Mouse (Mus musculus): ENCODE data around the gene Mrc2. TPM values are rescaled to one million over a fixed set of nuclear protein-coding genes. Genes with fewer than 3 reads are reported as not detected.

Gene Mrc2
- polyA plus RNA-seq, 1 experiment from 2014 or later: 0.32 TPM

DNA sequence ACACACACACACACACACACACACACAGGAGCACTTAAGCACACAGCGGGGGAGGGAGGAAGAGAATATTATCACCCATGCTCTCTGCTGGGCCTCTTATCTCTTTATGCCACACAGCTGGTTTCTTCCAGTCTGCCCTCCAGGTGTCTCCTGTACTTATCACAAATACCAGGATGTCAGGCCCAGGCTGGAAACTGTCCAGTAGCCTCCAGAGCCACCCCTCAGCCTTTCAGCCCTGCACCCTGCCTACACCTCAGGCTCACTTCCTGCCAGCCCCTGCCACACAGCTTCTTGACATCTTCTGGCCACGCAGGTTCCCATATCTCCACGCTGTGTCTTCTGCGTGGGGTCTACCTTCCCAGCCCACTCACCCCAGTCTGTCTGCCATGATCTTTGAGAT is 73.6 kb downstream of the Mrc2 start:
- Histone ChIP-seq H3K4me1 (ENCODE audit: insufficient read depth) (peaks cover 52% of the 10 kb centered on the region), H3K4me3 (ENCODE audit: low read depth, low read length) (no peak overlapping the region), H3K9ac (replicated peaks) (peak overlapping the region; percentile 44; the same call in 1 of the 2 replicates), H3K27me3 (ENCODE audit: insufficient read depth, low read length) (peaks cover 9% of the 10 kb centered on the region; the same call in 1 of the 2 replicates), H3K4me2 (ENCODE audit: low read depth, low read length) (peak overlapping the region; percentile 52), H3K36me3 (replicated peaks; ENCODE audit: insufficient read depth, low read length) (no peaks in the 10 kb centered on the region), H3K27ac (ENCODE audit: low read depth) (peak overlapping the region; percentile 80), H3K9me3 (ENCODE audit: low read length) (no peaks in the 10 kb centered on the region)
- 51% methylated on average over 3 of the region's 4 CpGs for WGBS (ENCODE audit: insufficient replicate concordance)
- TF ChIP-seq CTCF (IDR thresholded peaks at IDR 0.05; ENCODE audit: low read depth) (no peak; the same call in 1 of the 2 replicates), EP300 (IDR thresholded peaks at IDR 0.05; ENCODE audit: low read depth) (peak; percentile 97)
- DNase-seq (peak; percentile 74), ATAC-seq (peak; percentile 97)

DNA sequence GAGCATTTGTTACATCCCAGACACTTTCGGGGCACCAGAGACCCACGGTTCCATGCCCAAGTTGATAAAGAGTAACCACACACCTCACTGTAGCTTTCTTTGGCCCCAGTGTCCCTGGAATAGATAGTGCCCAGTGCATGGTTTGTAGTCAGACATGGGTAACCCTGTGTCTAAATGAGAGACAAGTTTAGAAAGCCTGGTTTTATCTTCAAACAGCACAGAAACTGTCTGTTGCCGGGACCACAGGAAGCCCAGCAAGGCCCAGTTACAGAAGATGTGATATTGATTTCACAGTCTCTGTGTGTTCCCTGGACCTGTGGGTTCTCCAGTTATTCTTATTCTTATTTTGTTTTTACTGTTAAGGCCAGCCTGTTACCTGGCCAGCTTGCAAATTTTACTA is 74.7 kb downstream of the Mrc2 start:
- H3K4me3 ChIP-seq (ENCODE audit: low read depth, low read length): no peak overlapping the region
- H3K9me3 ChIP-seq (ENCODE audit: low read length): no peaks in the 10 kb centered on the region
- H3K27me3 ChIP-seq (ENCODE audit: insufficient read depth, low read length): peaks cover 9% of the 10 kb centered on the region; the same call in 1 of the 2 replicates
- 49% methylated on average over 3 of the region's 3 CpGs for WGBS (ENCODE audit: insufficient replicate concordance)
- DNase-seq: no peak
- H3K27ac ChIP-seq (ENCODE audit: low read depth): peak overlapping the region; percentile 80
- H3K9ac ChIP-seq (replicated peaks): no peak overlapping the region
- ATAC-seq: no peak
- no peak overlapping the region for H3K4me2 ChIP-seq (ENCODE audit: low read depth, low read length)
- peak; percentile 61; the same call in 1 of the 2 replicates for TF ChIP-seq EP300 (IDR thresholded peaks at IDR 0.05; ENCODE audit: low read depth)
- no peak for TF ChIP-seq CTCF (IDR thresholded peaks at IDR 0.05; ENCODE audit: low read depth)
- H3K4me1 ChIP-seq (ENCODE audit: insufficient read depth): peaks cover 52% of the 10 kb centered on the region
- no peaks in the 10 kb centered on the region for H3K36me3 ChIP-seq (replicated peaks; ENCODE audit: insufficient read depth, low read length)

DNA sequence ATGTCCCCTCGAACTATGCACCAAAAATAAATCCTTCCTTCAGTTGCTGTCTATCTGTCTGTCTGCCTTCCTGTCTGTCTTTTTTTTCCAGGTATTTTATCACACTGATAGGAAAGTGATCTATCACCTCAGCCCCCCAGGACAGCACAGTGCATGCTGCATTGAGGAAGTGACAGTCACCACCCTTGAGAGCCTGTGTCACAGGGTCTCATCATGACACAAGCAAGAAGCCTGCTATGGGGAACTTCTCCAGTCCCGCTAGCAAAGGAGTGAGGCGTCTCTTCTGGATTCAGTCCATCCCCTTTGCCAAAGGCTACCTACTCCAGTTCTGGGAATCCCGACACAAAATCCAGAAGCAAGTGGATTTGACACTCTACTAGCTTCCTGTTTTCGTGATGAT is 76.4 kb downstream of the Mrc2 start:
- no peak for DNase-seq
- no peaks in the 10 kb centered on the region for H3K9me3 ChIP-seq (ENCODE audit: low read length)
- no peak overlapping the region for H3K4me2 ChIP-seq (ENCODE audit: low read depth, low read length)
- TF ChIP-seq CTCF (IDR thresholded peaks at IDR 0.05; ENCODE audit: low read depth): no peak
- no peak for TF ChIP-seq EP300 (IDR thresholded peaks at IDR 0.05; ENCODE audit: low read depth)
- WGBS (ENCODE audit: insufficient replicate concordance): 50% methylated on average over 5 of the region's 5 CpGs
- H3K4me3 ChIP-seq (ENCODE audit: low read depth, low read length): no peak overlapping the region
- H3K36me3 ChIP-seq (replicated peaks; ENCODE audit: insufficient read depth, low read length): no peaks in the 10 kb centered on the region
- H3K9ac ChIP-seq (replicated peaks): no peak overlapping the region
- ATAC-seq: no peak
- 0 out of 2 replicates have a peak, but pooled peaks cover 2% of the 10 kb centered on the region for H3K27me3 ChIP-seq (ENCODE audit: insufficient read depth, low read length)
- H3K4me1 ChIP-seq (ENCODE audit: insufficient read depth): peaks cover 44% of the 10 kb centered on the region
- no peak overlapping the region for H3K27ac ChIP-seq (ENCODE audit: low read depth)

DNA sequence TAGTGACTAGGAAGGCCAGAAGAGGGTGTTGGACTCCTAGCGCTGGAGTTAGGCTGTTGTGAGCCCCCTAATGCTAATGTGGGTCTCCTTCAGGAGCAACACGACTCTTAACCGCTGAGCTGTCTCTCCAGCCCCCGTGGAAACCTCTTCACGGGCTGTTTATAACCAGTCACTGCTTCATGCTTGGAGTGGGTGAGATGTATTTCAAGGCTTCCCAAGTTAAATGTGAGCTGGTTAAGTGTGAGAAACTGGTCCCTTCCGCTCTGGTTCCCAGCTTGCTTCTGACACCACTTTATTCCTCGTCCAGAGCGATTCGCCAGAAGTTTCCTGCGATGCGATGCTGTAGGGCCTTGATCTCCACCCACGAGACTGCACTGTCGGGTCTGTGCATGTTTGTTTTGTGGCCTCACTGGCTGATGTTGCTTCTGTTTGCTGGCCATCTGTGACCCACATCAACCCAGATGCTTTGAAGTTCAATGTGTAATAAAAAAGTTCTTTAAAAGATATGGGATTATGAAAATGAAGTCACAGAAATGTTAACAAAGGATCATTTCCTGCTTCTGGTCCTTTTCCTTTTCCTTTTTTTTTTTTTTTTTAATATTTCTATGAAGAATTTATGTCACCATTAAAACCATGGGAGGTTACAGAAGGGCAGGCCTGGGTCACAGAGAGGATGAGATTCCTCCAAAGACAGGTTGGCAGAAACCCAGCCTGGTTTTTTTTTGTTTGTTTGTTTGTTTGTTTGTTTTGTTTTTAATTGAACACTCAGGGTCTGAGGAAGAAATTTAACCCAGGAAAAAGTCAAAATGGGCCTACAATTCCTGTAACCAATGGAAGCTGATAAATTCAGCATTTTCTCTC is 77.3 kb downstream of the Mrc2 start:
- H3K9me3 ChIP-seq (ENCODE audit: low read length): no peaks in the 10 kb centered on the region
- 82% methylated on average over 13 of the region's 13 CpGs for WGBS (ENCODE audit: insufficient replicate concordance)
- H3K4me3 ChIP-seq (ENCODE audit: low read depth, low read length): no peak overlapping the region
- H3K27me3 ChIP-seq (ENCODE audit: insufficient read depth, low read length): no peaks in the 10 kb centered on the region
- TF ChIP-seq EP300 (IDR thresholded peaks at IDR 0.05; ENCODE audit: low read depth) (no peak), CTCF (IDR thresholded peaks at IDR 0.05; ENCODE audit: low read depth) (no peak)
- H3K4me2 ChIP-seq (ENCODE audit: low read depth, low read length): no peak overlapping the region
- no peak overlapping the region for H3K9ac ChIP-seq (replicated peaks)
- ATAC-seq: no peak
- H3K4me1 ChIP-seq (ENCODE audit: insufficient read depth): peaks cover 41% of the 10 kb centered on the region
- DNase-seq: no peak
- no peak overlapping the region for H3K27ac ChIP-seq (ENCODE audit: low read depth)
- no peaks in the 10 kb centered on the region for H3K36me3 ChIP-seq (replicated peaks; ENCODE audit: insufficient read depth, low read length)

DNA sequence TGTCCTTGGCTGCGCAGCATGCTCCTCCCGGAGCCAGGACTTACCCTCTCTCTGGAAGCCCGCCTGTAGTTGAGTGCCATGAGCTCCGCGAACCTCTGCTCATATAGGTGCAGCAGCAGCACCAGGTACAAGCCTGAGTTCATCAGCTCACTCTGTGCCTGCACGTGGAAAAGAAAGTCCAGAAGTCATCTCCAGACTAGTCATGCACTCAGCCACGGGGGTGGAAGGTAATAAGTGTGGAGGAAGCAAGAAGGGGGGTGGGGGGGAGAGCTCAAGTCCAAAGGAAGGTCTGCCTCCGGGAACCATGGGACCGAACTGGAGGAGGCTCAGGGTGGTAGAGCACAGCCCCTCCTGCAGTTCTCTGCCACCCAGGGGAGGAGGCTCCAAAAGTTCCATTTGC is 79.4 kb downstream of the Mrc2 start:
- Histone ChIP-seq H3K4me3 (ENCODE audit: low read depth, low read length) (no peak overlapping the region), H3K27me3 (ENCODE audit: insufficient read depth, low read length) (no peaks in the 10 kb centered on the region), H3K4me2 (ENCODE audit: low read depth, low read length) (no peak overlapping the region), H3K36me3 (replicated peaks; ENCODE audit: insufficient read depth, low read length) (no peaks in the 10 kb centered on the region), H3K27ac (ENCODE audit: low read depth) (no peak overlapping the region), H3K9ac (replicated peaks) (no peak overlapping the region), H3K4me1 (ENCODE audit: insufficient read depth) (peaks cover 33% of the 10 kb centered on the region), H3K9me3 (ENCODE audit: low read length) (no peaks in the 10 kb centered on the region)
- DNase-seq (no peak), ATAC-seq (no peak)
- TF ChIP-seq CTCF (IDR thresholded peaks at IDR 0.05; ENCODE audit: low read depth) (no peak), EP300 (IDR thresholded peaks at IDR 0.05; ENCODE audit: low read depth) (no peak)
- WGBS (ENCODE audit: insufficient replicate concordance): 71% methylated on average over 9 of the region's 9 CpGs

DNA sequence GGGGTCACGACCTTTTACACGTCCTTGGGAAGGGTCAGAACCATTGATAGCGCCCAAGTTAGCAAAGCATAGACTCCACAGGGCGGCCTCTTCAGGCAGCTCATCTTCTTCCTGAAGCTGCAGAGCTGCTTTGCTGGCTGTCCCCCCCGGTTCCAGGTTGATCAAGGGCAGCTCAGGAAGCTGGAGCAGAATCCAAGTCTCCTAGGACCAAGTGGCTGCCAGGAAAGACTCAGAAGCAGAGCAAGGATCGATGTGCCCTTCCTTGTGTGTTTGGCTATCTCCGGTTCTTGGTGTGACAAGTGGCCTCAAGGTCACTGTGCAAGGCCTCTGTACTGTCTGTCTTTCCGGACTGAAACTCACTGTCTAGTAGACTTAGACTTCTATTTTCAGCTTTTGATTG is 81.4 kb downstream of the Mrc2 start:
- DNase-seq: no peak
- H3K9me3 ChIP-seq (ENCODE audit: low read length): no peaks in the 10 kb centered on the region
- TF ChIP-seq EP300 (IDR thresholded peaks at IDR 0.05; ENCODE audit: low read depth) (no peak), CTCF (IDR thresholded peaks at IDR 0.05; ENCODE audit: low read depth) (no peak)
- no peak overlapping the region for H3K4me2 ChIP-seq (ENCODE audit: low read depth, low read length)
- no peak overlapping the region for H3K27ac ChIP-seq (ENCODE audit: low read depth)
- no peaks in the 10 kb centered on the region for H3K36me3 ChIP-seq (replicated peaks; ENCODE audit: insufficient read depth, low read length)
- no peak overlapping the region for H3K9ac ChIP-seq (replicated peaks)
- H3K4me3 ChIP-seq (ENCODE audit: low read depth, low read length): no peak overlapping the region
- ATAC-seq: no peak
- WGBS (ENCODE audit: insufficient replicate concordance): 64% methylated on average over 8 of the region's 8 CpGs
- H3K4me1 ChIP-seq (ENCODE audit: insufficient read depth): peaks cover 19% of the 10 kb centered on the region
- H3K27me3 ChIP-seq (ENCODE audit: insufficient read depth, low read length): no peaks in the 10 kb centered on the region

Data from liver, postnatal 0 days (tissue).